Comparison of ENCODE assay signal across 1 mouse cellular context in genomic region chr4:151983043-151983442, GRCm38 (mm10).
TF ChIP-seq lines count a peak whose summit lies in the region.

No protein-coding gene starts in this region.

TF ChIP-seq in myocyte, 11 proteins besides CTCF, POLR2A, EP300 and RAD21:
- TF ChIP-seq POLR2AphosphoS2 (IDR thresholded peaks at IDR 0.05; ENCODE audit: insufficient read length, low read depth), result no peak
- TF ChIP-seq TCF3 (IDR thresholded peaks at IDR 0.05; ENCODE audit: insufficient read length, low read depth), result no peak
- no peak for TF ChIP-seq E2F4 (IDR thresholded peaks at IDR 0.05; ENCODE audit: insufficient read depth)
- TF ChIP-seq TCF12 (IDR thresholded peaks at IDR 0.05; ENCODE audit: insufficient read depth, poor library complexity, severe bottlenecking), result no peak
- TF ChIP-seq MYOG (IDR thresholded peaks at IDR 0.05; ENCODE audit: control insufficient read depth in 1 of 3, insufficient read depth in 1 of 3, insufficient read length in 2 of 3, low read depth in 2 of 3), result no peak
- TF ChIP-seq CEBPB (IDR thresholded peaks at IDR 0.05; ENCODE audit: insufficient read depth, poor library complexity, severe bottlenecking), result no peak
- no peak for TF ChIP-seq USF1 (IDR thresholded peaks at IDR 0.05; ENCODE audit: low read depth)
- no peak for TF ChIP-seq MYOD1 (IDR thresholded peaks at IDR 0.05; ENCODE audit: control insufficient read depth in 1 of 3, insufficient read length in 2 of 3, low read depth in 2 of 3)
- no peak for TF ChIP-seq SRF (IDR thresholded peaks at IDR 0.05; ENCODE audit: control insufficient read depth, insufficient read length, low read depth)
- no peak for TF ChIP-seq REST (IDR thresholded peaks at IDR 0.05; ENCODE audit: insufficient read depth, insufficient read length)
- TF ChIP-seq MAX (IDR thresholded peaks at IDR 0.05; ENCODE audit: low read depth), result no peak
